Mouse (Mus musculus) liver, embryonic 14.5 days (tissue): ENCODE measurements at regions not wholly inside any gene's neighbourhood (a gene's known extent, or its start where the extent isn't known, plus 50 kb on each side); places are given as distances from the start of the nearest gene placed in this dataset.

Experiments
- CTCF ChIP-seq: IDR thresholded peaks from 2 replicates; pipeline ENCODE4 v1.5.1; 2016; ENCODE audit warnings: antibody characterized with exemption, low read depth, control low read depth
- EP300 ChIP-seq: IDR thresholded peaks from 2 replicates; pipeline ENCODE4 v1.6.1; 2016; ENCODE audit warnings: antibody characterized with exemption, low read depth

- TF ChIP-seq EP300 (no peak), CTCF (no peak)
Observed at GRCm38 (mm10) chr13:49915781-49916180, 117.0 kb upstream of the Gm30302 start.
